Mouse (Mus musculus): ENCODE data around the gene Tango2.

Tango2 gene

DNA sequence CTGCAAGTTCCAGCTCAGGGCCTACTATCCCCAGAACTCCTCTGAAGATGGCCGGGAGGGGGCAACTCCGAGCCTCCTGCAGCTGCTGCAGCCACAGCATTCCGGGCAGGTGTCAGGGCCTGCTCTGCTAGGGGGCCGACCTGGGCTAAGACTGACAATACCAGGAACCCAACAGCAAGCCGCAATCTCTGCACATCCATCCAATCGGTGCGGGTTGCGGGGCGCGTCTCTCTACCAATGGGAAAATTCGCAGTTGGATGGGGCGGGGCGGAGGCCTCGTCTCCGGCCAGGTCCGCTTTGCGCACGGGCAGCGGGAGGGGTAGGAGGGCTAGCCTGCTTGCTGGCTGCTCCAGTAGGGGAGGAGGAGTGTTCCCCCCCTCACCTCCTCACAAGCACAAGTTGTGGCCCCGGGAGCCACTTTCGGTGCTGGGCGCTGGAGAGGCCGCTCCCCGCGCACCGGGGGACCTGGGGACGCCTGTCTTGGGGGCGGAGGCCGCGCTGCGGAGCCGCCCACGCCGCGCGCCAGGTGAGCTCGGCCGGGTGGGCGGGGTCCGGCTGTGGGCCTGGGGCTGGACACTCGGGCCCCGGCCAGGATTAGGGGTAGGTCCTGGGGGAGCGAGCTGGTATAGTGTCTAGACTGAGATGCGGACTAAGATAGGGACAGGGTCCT, at the start of gene Tango2, which contains the start of gene Arvcf:
Gene Tango2, minus strand, starts transcription at position 173 of the 670 bp plus-strand sequence.
Gene Arvcf, plus strand, starts transcription at position 252 of the 670 bp plus-strand sequence.
- DNase-seq, result peak; percentile 96 to 97

DNA sequence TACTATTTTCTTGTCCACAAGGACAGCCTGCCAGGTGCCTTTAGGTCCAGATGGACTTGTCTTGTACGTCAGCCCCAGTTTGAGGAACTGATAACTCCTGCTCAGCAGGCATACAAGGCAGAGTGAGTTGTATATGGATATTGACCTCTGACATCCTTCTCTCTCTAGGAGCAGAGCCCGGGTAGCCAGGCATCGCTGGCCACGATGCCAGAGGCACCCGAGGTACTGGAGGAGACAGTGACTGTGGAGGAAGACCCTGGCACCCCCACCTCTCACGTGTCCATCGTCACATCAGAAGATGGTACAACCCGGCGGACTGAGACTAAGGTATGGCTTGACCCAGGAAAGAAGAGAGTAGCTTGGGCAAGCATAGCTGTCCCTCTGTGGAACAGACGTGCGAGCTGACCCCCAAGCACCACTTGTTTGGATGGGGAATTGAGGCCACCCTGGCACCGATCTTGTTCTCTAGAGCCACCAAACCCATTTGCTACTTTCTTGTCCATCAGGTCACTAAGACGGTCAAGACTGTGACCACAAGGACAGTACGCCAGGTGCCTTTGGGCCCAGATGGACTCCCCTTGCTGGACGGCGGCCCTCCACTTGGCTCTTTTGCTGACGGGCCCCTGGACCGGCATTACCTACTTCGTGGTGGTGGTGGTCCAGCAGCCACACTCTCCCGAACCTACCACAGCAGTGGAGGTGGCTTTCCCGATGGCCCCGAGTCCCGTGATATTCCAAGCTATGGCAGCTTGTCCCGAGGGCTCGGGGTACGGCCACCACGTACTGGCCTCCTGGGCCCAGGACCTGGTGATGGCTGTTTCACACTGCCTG, 49.1 kb upstream of the Tango2 start:
- DNase-seq, result no peak

DNA sequence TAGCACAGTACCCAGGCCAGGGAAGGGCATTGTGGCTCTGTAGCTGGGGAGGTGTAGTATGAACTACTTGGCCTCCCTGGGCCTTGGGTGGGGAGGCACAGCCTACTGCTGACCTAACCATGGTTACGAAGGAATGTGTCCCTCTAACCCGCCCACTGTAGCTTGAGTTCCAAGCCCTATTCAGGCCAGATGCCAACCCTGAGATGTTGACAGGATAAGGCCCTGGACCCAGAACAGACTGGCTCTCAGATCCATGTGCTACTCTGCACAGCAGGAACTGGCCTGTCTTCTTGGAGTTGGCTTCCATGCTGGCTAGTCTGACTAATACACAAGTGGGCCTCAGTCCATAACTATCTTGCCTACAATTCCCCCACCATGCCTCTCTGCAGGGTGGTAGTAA, 48.3 kb upstream of the Tango2 start:
- DNase-seq, result peak; percentile 72 to 87

DNA sequence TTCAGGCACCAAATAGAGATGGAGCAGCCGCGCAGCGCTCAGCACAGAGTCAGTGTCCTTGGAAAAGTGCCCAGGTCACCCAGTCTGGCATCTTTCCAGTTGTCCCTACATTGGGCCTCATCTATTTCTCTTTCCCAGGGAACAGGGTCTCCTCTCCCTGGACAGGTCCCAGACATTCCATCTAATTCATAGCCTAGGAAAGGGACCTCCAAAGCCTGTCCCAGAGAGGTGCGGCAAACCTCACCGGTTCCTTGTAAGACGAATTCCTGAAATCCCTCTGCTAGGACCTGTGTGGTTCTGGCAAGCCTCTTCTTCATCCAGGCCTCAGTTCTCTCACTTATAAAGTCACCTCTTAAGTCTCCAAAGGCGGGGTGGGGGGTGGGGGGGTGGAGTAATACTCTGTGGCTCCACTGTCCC, 47.7 kb upstream of the Tango2 start:
- DNase-seq, result peak; percentile 65 to 71

DNA sequence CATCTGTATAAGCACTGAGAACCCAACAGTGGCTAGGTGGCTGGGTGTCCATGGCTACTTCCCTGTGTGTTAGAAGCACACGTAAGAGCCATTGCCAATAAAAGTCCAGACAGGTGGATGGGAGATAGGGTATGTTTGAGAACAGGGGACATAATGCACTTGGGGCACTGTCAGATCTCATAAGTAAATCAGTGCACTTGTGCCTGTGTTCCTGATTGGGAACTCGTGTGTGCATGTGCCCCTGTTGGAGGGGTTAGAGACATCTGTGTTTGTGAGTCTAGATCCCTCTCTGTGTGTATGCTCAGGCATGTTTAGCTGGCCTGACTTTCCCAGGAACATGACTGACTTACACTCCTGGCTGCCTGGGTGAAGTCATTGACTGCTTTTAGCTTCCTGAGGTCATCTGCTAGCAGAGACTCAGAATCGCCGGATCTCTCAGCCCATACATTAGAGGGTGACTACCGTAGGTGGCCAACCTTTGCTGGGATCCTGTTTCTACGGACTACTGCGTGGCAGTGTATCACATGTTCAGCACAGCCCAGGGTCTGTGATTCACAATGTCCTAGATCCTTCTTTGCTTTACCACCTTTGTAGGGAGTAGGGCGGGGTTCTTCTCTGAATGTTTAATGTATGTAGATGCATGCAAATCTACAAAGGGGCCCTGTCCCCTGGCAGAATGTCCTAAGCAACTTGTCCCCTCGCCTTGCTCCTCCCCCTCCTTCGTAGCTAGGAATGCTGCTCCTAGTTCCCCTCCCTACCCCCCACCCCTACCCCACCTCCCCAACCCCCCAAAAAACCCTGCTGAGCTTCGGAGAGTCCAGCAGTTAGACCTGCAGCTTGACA, 47.1 kb upstream of the Tango2 start:
- DNase-seq, result no peak

DNA sequence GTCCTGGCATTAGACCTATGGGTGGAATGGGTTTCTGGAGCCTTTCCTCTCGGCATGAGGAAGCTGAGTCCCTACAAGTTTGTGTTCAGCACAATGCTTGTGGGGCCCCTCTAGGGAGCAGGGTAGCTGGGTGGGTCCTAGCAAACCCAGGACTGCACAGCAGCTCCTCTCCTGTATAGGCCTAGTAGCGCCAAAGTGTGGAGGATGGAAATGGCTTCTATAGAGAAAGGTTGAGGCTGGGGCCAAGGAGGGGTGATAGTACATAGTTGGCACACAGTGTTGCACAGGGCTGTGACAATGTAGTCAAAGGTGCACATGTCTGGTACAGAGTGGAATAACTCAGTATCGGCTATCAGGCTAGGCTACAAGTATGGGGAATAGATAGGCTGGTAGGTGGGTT, 46.2 kb upstream of the Tango2 start:
- no peak for DNase-seq

DNA sequence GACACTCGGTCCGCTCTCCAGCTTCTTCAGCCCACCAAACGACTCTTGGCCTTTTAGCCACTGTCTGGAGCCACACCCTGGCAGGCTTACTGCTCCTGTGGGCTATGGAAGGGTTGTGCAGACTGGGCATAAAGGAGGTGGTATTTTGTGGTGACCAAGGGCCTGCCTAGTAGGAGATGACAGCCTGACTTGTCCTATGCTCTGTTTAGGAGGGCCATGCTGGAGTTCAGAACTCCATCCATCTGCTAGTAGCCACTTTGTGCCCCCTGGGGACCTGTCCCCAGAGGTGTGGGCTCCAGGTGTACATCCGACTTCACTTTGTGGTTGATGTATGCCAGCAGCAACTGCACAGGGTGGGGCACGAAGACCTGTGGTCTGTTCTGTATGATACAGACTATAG, 45.7 kb upstream of the Tango2 start:
- DNase-seq, result no peak

DNA sequence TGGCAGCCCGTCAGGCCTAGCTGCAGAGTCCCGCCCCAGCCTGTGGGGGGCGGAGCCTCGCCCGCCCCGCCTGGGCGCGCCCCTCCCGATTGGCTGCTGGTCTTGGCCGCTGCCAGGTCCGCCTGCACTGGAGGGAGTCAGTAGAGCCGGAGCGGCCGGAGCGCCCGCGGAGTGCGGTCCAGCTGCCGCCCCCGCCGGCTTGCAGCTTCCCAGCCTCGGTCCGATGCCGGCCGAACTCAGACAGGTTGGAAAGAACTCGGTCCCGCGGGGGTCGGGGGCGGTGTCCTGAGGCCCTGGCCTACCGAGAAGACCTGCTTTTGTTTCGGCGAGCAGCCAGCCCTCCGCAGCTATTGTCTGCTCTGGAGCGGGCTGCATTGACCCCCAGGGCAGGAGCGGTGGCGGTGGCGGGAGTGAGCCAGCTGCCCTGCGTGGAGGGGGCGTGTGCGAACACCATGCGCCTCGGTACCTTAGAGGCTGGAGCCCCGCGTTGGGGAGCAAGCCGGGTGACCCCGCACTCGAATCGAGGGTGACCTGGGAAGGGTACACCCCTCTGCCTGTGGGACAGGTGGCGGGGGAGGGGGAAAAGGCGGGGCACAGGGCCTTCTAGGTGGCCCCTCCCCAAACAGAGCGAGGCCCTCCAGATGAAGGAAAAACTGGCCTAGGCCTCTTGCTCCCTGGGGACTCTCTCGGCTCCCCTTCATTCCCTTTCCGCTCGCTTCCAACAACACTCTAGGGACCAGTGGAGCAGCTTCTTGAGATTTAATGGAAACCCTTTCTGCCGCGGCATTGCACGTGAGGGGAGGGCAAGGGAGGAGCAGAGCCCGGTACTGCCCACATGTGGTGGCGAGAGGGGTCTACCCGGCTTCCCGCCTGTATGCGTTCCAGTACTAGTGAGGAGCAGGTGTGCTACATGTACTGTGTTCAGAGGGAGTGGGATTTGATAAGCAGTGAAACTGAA, 44.8 kb upstream of the Tango2 start:
- peak; percentile 91 to 94 for DNase-seq

DNA sequence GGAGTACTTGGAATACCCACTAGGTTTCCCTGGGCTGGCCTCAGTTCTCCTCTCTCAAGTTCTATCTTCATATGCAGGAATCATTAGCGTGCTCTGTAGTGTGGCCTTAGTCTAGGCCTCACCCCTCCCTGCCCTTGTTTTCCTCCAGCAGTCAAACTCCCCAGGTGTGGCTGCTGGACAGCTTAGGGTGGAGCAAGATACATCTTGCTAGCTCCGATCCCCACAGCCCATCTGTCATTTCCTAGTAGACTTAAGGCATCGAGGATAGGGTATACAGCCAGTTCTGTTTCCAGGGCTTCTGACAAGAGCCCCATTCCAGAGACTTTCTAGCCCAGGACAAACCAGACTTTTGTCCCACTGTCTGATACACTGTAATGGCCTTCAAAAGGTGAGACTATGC, 43.8 kb upstream of the Tango2 start:
- DNase-seq, result no peak

DNA sequence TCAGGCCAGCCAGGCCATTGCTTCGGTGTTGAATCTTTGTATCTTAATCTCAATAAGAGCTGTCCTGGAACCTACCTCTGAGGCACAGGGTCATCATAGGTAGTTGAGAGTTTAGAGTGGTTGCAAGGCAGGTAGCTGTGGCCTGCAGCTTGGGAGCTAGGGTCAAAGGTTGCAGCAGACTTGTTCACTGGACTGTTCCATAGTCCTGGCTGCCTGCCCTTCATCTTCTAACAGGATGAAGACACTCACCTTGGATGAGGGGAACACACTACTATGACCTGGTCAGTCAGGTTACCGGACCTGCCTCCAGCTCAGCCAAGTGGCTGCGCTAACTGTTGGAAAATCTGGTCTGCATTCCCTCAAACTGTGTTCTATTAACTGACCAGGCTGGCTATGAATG, 43.2 kb upstream of the Tango2 start:
- DNase-seq, result peak; percentile 82 to 86

DNA sequence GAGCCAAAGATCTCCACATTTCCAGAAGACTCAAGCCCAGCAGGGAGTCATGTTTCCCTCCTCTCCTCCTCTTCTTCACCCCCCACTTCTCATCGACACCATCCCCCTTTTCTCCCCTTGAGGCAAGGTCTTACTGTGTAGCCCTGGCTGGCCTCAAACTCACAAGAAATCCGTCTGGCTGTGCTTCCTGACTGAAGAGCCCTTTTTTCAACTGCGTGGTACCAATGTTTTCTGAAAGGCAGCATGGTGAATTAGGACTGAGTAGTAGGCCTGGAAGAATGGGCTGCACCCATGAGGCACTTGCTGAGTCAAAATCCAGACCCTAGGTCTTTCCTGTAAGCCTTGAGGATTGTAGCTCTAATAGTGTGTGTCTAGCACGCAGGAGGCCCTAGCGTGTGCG, 42.5 kb upstream of the Tango2 start:
- DNase-seq, result peak in 1 of 2 experiments; percentile 0

DNA sequence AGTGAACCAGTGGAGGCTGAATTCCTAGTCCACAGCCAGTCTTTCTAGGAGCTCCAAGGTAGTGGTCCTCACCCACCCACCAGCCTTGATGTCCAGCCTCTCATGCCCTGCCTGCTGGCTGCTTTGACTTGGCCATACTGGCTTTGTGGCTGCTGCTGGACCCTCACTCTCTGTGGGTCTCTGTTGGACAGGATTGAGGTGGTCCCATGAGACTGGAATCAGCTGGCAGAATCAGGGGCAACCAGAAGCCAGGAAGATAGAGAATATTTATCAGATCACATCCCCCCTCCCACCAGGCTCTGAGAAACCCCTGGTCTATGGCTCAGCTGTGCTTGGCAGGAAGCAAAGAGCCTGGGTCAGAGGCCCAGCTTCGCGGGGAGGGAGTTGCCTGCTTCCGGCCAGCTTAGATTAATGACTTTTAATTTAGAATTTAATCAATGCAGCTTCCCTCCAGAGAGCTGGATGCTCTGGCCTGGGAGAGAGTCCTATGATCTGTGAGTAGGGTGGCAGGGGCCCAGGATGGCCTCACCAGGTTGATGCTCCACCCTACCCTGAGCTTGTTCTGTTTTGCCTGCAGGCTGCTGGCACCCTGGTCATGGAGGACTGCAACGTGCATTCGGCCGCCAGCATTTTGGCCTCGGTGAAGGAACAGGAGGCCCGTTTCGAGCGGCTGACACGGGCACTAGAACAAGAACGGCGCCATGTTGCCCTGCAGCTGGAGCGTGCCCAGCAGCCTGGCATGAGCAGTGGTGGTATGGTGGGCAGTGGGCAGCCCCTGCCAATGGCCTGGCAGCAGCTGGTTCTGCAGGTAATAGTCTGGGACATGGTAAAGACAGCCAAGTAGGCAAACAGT, 40.9 kb upstream of the Tango2 start:
- DNase-seq, result peak in 1 of 2 experiments; percentile 39

DNA sequence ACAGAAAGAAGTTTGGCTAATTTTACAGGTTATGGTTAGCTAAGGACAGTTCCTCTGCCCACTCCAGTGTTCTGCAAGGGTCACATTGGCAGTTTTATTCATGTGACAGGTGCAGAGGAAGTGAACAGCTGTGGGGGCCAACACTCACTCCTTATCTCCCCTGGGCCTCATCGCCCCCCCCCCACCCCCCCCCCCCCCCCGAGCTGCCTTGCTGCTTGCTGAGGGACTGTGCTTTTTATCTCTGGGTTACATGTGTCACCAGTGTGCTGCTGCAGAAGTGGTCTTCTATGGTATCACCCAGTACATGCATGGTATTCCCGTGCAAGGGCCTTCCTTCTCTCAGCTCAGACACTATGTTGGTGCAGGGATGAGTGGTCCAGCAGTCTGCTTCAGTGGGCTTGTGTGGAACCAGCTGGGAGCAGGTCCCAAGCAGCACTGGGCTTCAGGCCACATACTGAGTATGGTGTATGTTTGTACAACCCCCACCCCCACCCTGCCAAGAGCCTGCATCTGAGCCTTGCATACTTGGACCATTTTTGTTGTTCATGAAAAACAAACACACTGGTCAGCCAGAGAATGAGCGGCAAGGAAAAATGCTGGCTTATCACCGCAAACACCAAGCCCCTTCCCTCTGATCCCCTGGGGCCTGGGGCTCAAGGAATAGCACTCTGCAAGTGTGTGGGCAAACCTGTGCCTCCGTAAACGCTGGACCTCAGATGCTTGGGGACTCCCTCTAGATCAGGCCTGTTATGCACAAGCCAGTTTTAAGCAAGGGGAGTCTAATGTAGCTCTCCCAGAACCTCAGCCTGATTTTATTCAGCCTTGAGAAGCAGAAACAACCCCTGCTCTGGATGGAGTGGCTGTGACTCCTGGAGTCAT, 40.0 kb upstream of the Tango2 start:
- peak in 1 of 2 experiments; percentile 12 for DNase-seq

DNA sequence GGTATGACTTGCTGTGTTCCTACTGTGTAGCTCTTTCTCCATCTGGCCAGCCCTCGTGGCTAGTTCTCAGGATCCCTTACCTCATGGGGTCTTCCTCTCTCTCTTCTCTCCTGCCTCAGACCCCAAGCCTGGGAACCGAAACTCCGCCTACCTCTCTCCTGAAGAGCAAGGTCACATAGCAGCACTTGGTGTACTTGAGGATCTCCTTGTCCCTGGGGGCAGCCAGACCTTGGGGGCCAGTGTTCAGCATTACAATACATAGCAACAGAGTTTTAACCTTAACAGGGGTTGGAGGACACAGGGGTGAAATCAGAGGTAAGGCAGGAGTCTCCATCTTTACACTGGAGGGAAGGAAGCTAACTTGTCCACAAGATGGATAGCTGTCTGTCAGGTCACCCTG, 39.1 kb upstream of the Tango2 start:
- peak in 1 of 2 experiments; percentile 2 for DNase-seq

DNA sequence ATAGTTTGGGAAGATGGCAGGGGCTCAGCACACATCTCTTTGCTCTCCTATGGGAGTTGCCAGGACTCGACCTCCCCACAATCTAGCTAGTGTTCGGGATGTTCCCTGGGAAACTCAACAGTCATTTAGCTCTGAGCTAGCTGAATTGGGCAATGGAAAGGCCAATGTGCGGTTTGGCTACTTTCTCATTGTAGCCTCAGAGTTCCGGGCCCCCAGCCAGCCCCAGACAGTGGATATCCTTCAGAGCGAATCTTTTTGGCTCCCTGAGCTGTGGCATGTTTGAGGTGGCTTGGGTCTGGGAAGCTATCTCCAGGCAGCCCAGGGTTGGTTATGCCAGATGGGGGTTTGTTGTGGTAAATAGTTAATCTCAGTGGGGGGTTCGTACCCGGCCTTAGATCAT, 38.5 kb upstream of the Tango2 start:
- peak; percentile 45 to 55 for DNase-seq

DNA sequence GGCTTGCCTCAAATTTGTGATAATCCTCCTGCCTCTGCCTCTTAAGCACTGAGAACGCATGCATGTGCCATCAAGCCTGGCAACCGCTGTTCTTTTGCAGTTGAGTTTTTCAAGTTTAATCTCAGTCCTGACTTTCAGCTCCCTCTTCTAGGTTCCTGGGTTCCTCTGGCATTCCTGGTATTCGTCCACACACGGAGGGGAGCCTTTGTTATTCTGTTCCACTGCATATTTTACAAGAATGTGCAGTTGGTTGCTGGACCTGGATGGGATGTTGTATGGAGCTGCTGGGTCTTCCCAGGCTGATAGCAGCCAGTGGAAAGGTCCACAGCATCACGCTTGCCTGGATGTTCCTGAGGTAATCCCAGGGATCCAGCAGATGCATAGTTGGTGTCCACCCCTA, 37.5 kb upstream of the Tango2 start:
- no peak for DNase-seq

DNA sequence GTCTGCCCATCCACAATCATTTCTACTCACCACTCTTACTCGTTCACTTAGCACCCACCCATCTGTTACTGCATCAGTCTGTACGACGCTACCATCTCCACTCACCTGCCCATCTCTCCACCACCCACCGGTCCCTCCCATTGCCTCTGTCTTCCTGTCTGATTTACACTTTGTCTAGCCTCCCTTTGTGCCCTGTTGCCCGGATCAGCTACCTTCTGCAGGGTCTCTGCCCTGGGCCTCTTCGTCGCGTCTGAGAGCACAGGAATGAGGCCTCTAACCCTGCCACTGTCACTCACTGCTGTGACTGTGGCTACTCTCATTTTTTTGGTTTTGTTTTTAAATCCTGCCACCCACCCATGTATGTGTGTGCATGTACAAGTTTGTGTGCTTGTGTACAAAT, 36.8 kb upstream of the Tango2 start:
- peak in 1 of 2 experiments; percentile 1 for DNase-seq

DNA sequence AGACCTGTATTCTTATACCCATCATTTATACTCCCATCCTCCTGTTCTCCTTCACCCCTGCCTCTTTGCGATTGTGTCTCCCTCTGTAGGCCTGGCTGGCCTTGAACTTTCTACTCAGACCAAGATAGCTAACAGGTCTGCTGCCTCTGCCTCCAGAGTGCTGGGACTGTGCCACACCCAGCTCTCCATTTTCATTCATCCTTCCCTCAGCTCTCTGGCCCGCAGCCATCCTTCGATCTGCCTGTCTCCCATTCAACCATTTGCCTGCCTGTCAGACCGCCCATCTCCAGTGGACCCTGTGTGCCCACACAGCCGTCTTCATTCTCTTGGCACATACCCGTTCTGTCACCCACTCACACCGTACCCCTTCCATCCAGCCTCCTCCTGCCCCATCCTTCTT, 36.3 kb upstream of the Tango2 start:
- peak in 1 of 2 experiments; percentile 24 for DNase-seq

DNA sequence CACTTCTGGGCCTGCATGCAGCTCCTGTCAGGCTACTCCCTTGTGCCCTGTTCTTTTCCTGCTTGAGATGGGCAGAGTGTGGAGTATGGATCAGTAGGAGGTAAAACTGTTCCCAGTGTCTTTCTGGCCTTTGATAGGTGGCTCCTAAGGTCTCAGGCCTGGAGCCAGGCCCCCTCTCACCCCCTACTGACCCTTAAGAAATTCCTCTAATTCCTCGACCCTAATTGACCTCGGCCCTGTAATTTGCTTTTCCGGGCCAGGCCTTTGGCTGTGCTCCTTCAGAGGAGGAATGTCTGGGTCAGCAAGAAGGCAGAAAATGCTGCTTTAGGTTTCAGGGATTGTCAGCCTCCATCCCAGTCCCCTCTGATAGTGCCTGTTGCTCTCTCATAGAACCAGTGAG, 35.9 kb upstream of the Tango2 start:
- peak; percentile 59 to 81 for DNase-seq

Data from kidney, postnatal 36 days (tissue).